Mouse (Mus musculus) right cerebral cortex, adult 2 months (tissue): ENCODE results near the gene Sytl3.
"Not testable (repeated sequence)": the region's sequence is repeated elsewhere in the genome, so short reads cannot be mapped to it uniquely, and the experiment has no call there.

Experiments
- DNase-seq, 2 experiments: peaks; one replicate each; pipeline ENCODE4 v3.0.0; 2021 to 2022; ENCODE audit warnings: low spot score in 2 of 2

Gene Sytl3

DNA sequence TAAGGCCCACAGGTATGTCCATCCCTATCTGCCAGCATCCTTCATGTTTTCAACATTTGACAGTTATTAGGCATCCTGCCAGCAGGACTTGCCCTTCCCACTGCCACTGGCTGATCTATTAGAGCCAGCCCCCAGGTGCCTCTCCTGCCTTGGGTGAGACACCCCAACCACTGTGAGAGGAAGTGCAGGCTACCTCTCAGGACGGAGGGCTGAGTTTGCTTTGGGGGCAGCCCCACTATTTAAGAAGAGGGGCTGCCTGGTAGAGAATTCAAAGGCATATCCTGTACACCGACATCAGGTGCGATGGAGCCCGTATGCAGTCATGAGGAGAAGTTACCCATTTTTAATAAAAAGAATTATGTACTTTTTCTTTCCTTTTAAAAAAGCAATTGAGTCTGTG, 13.2 kb upstream of the Sytl3 start:
- DNase-seq, result not testable (repeated sequence)

DNA sequence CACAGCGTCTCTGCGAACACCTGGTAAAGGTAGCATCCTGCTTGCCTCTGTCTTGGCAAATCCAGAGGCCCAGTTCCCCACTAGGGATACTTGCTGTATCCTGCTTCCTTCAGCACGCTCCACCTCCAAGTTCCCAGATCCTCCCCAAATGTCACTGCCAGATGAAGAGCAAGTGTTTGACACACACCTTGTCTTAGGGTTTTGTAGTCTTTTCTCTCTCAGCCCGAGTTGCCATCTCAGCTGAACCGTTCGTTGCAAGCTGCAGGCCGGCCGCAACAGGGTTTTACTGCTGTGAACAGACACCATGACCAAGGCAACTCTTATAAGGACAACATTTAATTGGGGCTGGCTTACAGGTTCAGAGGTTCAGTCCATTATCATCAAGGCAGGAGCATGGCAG, 12.1 kb upstream of the Sytl3 start:
- not testable (repeated sequence) for DNase-seq

DNA sequence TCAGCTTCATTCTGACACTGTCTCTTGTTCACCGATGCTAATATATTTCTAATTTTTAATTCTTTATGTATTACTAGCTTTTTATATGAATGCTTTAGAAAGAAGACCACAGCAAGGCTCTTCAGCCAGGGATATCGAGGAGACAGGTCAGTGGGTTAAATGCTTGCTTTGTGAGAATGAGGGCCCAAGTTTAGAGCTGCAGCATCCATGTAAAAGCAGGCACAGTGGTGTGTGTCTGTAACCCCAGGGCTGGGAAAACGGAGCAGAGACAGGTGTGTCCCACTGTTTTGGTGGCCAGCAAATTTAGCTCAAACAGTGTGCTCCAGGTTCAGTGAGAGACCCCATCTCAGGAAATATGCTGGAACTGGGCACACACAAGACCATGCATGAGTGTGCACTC, 11.4 kb upstream of the Sytl3 start:
- DNase-seq, result not testable (repeated sequence)

DNA sequence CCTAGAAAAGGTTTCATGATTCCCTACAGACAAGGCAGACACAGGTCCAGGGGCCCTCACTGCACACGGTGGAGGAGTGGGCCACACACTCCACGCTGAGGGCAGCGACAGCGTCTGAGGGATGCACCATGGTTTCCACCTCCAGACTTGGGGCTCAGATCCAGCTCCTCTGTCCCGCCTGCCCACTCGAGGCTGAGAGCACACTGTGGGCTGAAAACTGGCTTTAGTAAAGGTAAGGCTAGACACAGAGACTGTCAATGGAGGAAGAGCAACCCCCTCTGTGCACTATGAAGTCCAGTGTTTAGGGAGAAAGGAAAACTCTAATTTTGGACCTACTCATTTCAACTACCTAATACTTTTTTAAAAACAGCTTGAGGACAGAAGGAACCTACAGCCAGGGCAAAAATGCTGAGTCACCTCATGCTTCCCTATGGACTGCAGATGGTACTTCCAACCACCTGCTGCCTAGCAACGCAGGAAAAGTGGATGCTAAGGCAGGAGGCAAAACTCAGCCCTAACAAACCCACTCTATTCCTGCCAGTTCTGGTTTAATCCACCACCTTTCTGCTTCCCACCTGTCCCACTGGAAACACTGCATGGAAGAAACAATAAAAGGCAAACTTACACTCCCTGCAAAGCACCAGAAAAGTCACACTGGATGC, 7.9 kb upstream of the Sytl3 start:
- peak; percentile 63 to 66 for DNase-seq

DNA sequence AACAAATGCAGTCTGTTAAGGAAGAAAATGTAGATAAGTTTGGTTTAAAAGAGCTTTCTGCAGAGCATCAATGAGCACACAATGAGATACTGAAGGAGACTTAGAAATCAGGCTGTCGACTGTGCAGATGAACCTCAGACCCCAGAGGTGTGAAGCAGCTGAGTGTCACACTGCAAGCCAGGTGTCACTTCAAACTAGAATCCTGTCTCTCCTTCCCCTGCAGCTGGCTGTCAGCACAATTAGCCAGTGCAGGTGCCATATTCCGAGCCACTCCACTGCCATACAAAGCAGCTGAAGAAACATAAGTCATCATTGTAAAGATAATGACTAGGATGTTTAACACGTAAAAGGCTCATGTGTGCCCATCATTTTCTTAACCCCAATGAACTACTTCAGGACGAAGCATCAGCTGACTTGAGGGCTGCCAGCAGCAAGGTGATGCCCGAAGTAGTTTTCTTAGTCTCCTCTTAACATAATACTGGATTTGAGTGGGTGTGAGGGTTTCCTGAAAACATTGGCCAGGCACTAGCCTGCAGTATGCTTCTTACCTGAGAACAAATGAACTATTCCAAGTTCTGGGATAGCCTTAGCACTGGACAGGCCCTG, 5.4 kb upstream of the Sytl3 start:
- DNase-seq, result not testable (repeated sequence)

DNA sequence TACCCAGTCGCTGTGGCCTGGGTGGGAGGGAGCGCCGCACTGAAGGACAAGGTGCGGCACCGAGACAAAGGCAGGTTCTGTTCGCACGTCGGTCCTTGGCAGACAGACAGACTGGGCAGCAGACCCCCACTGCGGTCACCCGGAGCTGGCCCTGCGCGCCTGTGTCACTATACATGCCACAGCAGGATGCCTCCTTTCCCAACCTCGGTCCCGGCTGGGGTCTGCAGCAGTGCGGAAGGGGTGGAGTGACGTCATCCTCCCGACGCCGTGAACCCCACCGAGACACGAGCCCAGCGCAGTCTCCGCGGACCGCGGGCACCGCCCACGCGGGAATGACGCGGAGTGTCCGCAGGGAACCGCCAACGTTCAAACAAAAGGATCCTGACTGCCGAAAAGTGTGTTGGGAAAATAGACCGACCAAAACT, 3.8 kb upstream of the Sytl3 start:
- peak; percentile 59 to 60 for DNase-seq

DNA sequence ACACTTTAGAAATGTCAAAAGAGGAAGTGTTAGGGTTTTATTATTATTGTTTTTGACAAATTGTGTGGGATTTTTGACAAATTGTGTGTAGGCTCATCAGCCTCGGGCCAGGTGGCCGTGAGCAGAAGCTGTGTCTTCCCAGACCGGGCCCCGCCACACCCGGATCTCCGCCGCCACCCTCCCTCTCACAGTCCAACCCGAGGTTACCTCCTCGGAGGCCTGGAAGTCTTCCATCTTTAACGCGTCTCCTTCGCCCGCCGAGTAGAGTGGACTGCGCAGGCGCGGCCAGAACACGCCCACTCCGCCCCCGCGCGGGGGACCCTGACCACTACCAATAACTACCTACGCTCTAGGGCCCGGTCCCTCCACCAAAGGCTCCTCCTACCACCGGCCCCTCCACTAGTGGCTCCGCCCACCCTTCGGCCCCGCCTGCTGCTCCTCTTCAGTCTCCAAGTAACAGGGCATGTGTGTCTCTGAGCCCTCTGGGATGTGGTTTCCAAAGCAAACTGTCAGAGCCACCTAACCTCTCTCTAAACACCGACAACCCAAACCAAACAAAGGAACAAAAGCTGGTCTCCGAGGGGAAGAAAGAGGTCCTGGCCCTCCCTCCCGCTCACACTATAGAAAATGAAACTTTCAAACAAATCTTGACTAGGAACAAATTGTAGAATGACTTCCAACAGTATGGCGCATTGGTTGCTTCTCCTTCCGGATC, 3.2 kb upstream of the Sytl3 start, which contains the start of gene Dynlt1f:
Gene Dynlt1f (minus strand): TSS at position 334 of the 715 bp plus-strand sequence.
- peak; percentile 61 to 74 for DNase-seq

DNA sequence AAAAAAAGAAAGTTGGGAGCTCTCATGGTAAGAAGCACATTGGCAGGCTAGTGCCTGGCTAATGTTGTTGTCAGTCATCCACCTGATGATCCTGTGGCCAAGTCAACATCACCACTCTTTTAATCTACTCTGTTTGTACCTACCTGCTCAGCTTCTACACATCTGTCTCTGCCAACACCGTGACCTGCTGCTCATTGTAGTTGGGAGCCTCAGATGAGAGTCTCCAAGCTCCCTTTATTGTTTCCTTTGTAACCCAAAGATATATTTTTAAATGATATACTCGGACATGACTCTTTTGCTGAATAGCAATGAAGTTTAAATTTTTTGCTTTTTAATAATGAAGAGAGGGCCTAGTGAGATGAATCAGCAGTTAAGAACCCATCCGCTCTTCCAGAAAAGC, 2.4 kb upstream of the Sytl3 start:
- peak in 1 of 2 experiments; percentile 65 for DNase-seq

DNA sequence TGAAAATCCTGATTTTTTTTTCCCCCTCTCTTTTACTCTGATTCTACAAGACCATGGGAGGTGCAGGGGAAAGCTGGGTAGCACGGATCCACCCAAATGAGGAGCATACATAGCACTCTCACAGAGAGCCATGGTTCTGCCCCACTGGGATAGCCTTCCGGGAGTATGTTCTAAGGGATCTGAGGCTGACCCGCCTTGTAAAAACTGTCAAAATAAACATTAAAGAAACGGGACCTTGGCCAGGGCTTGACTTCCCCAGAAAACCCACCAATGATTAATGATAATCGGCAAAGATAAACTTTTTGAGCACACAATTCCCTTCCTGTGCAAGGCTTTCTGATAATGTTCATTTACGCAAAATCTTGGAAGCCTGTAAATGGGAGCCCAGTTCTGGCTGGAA, 1.7 kb downstream of the Sytl3 start:
- DNase-seq, result not testable (repeated sequence)

DNA sequence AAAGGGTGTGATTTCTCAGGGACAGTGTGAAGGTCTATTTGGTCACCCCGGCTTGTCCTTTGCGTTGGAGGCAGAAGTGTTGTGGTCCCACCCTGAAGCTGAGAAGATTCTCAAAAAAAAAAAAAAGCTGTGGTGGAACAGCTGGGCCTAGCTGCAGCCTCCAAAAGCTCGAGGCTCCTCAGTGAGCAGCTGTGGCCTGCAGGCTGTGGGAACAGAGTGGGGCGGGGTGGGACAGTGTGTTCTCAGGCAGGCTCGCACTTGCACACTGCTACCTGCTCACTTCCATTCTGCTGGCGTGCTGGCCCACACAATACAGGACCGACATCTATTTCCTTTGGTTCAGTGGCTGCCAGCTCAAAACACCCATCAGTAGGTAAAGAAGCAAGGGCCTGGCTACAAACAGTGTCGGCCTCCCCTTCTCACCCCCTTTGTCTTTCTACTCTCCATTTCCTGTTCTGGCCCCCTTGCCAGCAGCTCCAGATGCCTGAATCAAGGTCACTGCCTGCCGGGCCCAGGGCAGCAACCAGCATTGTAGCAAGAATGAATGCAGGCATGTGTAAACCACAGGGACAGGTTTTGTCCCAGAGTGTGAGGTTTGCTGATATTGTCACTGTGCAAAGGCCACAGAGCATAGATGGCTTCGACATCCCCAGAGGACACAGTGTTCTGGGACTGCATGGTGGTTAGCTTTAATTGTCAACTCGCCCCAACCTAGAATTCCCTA, 2.4 kb downstream of the Sytl3 start:
- not testable (repeated sequence) for DNase-seq

DNA sequence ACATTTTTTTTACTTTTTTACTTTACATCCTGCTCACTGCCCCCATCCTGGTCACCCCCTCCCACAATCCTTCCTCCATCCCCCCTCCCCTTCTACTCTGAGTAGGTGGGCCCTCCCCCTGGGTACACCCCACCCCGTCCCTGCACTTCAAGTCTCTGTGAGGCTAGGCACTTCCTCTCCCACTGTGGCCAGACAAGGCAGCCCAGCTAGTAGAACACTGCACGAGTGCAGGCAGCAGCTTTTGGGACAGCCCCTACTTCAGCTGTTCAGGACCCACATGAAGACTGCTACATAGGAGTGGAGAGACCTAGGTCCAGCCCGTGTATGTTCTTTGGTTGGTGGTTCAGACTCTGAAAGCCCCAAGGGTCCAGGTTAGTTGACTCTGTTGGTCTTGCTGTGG, 3.9 kb downstream of the Sytl3 start:
- not testable (repeated sequence) for DNase-seq

DNA sequence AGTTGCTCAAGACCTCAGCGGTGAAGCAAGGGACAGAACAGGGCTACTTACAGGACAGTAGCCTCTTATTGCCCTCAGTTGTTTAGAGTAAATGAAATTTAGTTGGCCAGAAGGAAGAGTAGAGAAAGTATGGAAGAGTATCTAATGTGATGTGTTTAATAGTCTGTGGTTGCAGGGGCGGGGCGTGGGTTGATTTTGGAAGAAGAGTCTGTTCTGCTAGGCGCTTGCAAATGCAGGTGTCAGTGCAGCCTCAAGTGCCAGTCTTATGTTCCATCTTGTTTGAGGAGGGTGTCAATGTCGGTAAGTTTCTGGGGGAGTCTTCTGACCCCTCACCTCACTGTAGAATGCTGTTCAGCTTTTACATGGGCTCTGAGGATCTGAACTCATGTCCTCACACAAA, 6.5 kb downstream of the Sytl3 start:
- not testable (repeated sequence) for DNase-seq

DNA sequence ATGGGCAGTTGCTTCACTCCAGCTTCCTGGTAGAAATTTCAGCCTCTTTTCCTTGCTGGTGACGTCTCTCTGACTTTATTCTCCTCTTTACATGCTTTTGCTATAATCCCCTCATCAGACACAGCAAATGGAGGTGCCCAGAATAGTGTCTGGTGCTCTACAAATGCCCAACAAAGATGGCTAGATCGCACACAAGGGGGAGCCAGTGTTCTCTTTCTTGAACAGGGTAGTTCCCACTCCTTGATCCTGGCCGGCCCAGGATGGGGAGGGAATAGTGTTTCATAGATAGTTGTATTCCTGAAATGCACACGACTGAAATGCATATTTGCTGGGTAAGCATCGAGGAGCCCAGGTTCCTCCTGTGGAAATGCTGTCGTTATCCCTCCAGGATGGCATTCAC, 9.6 kb downstream of the Sytl3 start:
- DNase-seq, result not testable (repeated sequence)

DNA sequence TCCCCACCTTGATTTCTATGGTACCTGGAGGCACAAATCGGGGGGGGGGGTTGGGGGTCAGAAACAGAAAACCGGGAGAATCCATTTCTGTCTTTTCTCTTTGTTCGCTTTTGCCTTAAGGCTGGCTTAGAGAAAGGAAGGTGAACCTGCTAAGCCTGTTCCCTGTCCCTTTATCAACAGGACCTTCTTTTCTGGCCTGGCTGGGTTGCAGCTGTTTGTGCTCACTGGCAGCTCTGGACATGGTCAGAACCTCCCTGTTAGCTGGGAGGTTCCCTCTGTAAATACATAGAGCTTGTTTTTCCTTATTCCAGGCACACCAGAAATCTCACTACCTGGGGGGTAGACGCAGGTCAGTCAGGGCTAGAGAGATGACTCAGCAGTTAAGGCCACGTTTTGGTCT, 15.4 kb downstream of the Sytl3 start:
- DNase-seq, result not testable (repeated sequence)

DNA sequence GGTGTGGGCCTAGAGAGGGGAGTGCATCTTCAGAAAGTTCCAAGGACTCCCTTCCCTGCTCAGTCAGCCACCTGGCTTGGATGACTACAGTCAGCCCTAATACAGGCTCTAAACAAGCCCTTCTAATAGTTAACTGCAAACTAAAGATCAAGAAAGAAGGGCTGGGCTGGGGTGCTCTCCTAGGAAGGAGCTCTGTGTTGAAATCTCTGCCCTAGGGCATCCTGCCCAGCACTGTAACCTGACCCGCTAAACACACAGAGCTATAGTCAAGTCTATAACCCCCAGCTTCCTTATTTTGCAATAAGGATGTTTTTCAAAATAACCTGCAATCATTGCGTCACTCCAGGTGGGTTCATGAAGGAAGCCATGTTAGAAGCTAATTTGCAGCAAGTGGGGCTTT, 19.2 kb downstream of the Sytl3 start:
- not testable (repeated sequence) for DNase-seq

DNA sequence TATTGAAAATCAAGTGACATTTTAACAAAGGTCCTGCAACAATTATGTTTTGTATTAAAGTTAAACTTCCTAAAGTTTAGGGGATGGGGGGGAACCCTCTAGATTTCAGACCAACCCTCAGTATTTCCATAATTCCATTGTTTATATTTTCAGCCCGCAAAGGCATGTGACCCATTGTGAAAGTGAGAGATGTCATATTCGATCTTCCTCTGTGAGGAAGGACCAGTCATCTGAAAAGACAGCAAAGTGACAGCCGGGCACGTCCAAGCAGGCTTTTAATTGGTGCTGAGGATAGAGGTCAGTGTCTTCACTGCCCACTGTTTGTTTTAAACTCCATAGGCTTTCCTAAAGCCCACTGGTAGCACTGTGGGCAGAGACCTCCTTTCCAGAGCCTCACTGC, 22.8 kb downstream of the Sytl3 start:
- not testable (repeated sequence) for DNase-seq

DNA sequence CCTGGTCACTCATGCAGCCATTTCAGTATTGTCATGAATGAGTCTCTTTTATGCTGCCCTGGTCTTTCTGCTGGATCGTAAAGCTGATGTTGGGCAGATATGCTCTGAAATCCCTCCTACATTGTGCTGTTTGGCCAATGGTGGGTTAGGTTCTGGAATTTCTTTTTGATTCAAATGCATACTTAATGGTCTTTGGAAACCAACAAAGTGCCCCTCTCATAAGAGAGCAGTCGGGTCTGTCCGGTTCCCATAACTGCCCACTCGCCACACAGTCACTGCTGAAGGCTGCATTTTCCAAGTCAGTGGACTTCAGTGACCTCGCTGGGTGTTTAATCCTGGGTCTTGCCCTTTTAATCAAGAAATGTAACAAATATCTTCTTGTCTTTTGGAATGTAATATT, 24.8 kb downstream of the Sytl3 start:
- not testable (repeated sequence) for DNase-seq

DNA sequence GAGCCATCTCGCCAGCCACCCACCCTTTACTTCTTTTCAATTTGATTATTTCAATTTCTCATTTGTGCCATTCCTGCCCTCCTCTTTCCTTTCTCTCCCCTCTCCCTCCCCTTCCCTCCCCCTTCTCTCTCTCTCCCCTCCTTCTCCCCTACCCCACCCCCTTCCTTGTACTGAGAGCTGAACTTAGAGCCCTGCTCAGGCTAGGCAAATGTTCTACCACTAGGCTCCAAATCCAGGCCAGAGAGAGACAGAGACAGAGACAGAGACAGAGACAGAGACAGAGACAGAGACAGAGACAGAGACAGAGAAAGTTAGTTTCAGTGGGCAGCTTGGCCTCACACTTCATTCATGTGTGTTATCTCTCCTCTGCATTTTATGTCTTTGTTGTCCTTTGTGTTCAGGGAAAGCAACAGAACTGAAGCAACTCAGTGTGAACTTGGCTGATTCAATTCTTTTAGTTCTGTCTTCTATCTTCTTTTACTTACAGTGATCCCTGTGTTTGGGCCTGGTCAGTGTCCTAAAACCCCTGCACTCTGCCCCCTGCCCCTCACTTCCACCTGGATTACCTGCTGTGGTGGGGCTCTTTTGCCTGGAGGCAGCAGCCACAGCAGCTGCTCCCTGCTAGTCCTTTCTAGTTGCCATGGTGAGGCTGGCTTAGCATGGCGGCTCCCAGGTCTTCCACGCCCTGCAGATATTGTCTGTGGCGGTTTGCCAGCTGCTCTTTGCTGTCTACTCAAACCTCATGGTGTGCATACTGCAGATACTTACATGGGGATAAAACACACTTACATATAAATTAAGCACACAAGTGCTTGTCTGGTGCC, 25.8 kb downstream of the Sytl3 start:
- DNase-seq, result not testable (repeated sequence)

DNA sequence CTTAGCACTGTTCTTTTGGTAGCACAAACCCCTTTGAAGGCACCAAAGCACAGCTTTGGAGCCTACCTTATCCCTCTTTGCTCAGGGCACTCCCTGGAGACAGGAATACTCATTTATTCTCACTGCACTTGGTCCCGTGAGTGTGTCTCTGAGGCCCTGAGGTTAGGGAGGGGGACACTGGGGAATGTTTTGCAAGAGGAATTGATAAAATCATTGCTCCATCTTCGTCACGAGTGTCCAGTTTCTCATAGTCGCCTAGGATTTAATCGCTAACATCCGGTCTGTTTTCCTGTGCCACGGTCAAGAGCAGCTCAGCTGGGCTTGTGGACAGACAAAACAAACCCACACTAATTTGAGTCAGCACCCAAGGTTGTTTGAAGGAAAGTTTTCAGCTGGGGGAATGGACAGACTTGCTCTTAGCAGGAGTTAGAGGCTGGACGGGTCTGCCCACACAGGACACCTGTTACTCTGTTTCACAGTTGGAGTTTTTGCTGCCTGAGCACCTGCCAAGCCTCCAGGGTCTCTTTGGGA, 26.5 kb downstream of the Sytl3 start:
- DNase-seq, result not testable (repeated sequence)

DNA sequence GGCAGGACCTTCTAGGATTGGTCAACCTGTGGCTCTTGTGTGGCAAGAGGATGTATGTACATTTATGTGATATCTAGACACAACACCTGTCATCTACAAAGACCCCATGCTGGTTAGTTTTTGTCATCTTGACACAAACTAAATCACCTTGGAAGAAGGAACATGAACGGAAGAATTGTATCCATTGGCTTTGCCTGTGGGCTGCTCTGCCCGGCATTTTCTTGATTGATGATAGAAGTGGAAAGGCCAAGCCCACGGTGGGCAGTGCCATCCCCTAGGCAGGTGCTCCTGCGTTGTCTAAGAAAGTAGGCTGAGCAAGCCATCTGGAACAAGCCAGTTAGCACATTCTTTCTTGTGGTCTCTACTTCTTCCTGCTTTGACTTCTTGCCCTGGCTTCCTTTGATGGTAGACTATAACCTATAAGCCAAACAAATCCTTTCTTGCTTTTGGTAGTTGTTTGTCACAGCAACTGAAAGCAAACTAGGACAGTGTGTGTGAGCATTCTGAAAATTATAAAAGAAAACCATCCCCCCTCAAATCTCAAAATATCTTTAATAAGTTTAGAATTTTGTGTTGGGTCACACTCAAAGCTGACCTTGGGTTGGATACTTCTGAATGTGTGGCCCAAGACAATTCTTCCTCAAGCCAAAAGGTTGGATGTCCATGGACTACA, 27.5 kb downstream of the Sytl3 start:
- DNase-seq, result not testable (repeated sequence)
